Mouse (Mus musculus) liver, embryonic 12.5 days (tissue): ENCODE measurements around the gene Foxc1. TPM values are rescaled to one million over a fixed set of nuclear protein-coding genes. Genes with fewer than 3 reads are reported as not detected.

Source experiments
- ATAC-seq: fragments of 200-750 bp; cut with Nextera tagmentation; 2 replicates; pipeline ENCODE4 v1.8.0; 2017; ENCODE audit warnings: moderate number of reproducible peaks, mild to moderate bottlenecking, moderate library complexity
- H3K27ac ChIP-seq: fragments of 300-500 bp; sonication (generic); 2 replicates; pipeline ENCODE4 v1.5.1; 2016; ENCODE audit warnings: mild to moderate bottlenecking
- H3K27me3 ChIP-seq: fragments of 300-500 bp; sonication (generic); replicated peaks from 2 replicates; pipeline ENCODE4 v1.6.1; 2016; ENCODE audit warnings: mild to moderate bottlenecking, moderate library complexity
- H3K36me3 ChIP-seq: fragments of 300-500 bp; sonication (generic); 2 replicates; pipeline ENCODE4 v1.6.1; 2016; ENCODE audit warnings: mild to moderate bottlenecking, moderate library complexity
- H3K4me1 ChIP-seq: fragments of 300-500 bp; sonication (generic); 2 replicates; pipeline ENCODE4 v1.6.1; 2016
- H3K4me2 ChIP-seq: fragments of 300-500 bp; sonication (generic); 2 replicates; pipeline ENCODE4 v1.6.1; 2016; ENCODE audit warnings: mild to moderate bottlenecking, moderate library complexity
- H3K4me3 ChIP-seq: fragments of 300-500 bp; sonication (generic); 2 replicates; pipeline ENCODE4 v1.5.1; 2016; ENCODE audit warnings: mild to moderate bottlenecking, moderate library complexity
- H3K9ac ChIP-seq: fragments of 300-500 bp; sonication (generic); 2 replicates; pipeline ENCODE4 v1.6.1; 2016; ENCODE audit warnings: mild to moderate bottlenecking, moderate library complexity
- H3K9me3 ChIP-seq: fragments of 300-500 bp; sonication (generic); replicated peaks from 2 replicates; pipeline ENCODE4 v1.6.1; 2016; ENCODE audit warnings: mild to moderate bottlenecking, moderate library complexity
- WGBS: fragments of 180-500 bp; shearing (Covaris S2); methylation state at CpG from one replicate; pipeline ENCODE4 v1.1.7; 2016; ENCODE audit not compliant: insufficient replicate concordance; 5-methylcytosine and 5-hydroxymethylcytosine counted together
- polyA plus RNA-seq: library from polyadenylated mRNA; unstranded; fragments of >200 nt; fragmentation: Nextera tagmentation; extraction: Ambion mirVana; gene quantifications from 2 replicates; pipeline ENCODE4 v1.2.1, GENCODE M21; 2016

Foxc1 gene
- 0.25 and 0.28 TPM in 2 replicates for polyA plus RNA-seq

- WGBS, result under 1% methylated on average over 37 of the region's 40 CpGs
- Histone ChIP-seq H3K36me3 (no peaks in the 10 kb centered on the region), H3K9ac (peak within 1 kb of the TSS; percentile 39), H3K4me2 (peak within 1 kb of the TSS; percentile 74), H3K4me3 (peak within 1 kb of the TSS; percentile 58), H3K4me1 (peaks cover 29% of the 10 kb centered on the region), H3K9me3 (no peaks in the 10 kb centered on the region), H3K27me3 (peaks cover 95% of the 10 kb centered on the region), H3K27ac (peak within 1 kb of the TSS; percentile 45; the same call in 1 of the 2 replicates)
- ATAC-seq, result peak; percentile 68
Measured at GRCm38 (mm10) chr13:31806428-31806832, at the start of gene Foxc1. TSS of gene Foxc1 (plus strand) at chr13:31806633.

- Histone ChIP-seq H3K36me3 (no peaks in the 10 kb centered on the region), H3K9me3 (no peaks in the 10 kb centered on the region), H3K4me1 (no peaks in the 10 kb centered on the region), H3K4me2 (no peak overlapping the region), H3K9ac (no peak overlapping the region), H3K4me3 (no peak overlapping the region), H3K27ac (no peak overlapping the region), H3K27me3 (no peaks in the 10 kb centered on the region)
- 25% methylated on average over 4 of the region's 4 CpGs for WGBS
- ATAC-seq, result no peak
Measured at GRCm38 (mm10) chr13:31760411-31760810, 46.0 kb upstream of the Foxc1 start.

- WGBS, result 70% methylated on average over 4 of the region's 4 CpGs
- ATAC-seq, result no peak
- H3K36me3 ChIP-seq, result no peaks in the 10 kb centered on the region
- no peaks in the 10 kb centered on the region for H3K9me3 ChIP-seq
- no peak overlapping the region for H3K9ac ChIP-seq
- H3K27ac ChIP-seq, result no peak overlapping the region
- H3K4me1 ChIP-seq, result no peaks in the 10 kb centered on the region
- H3K27me3 ChIP-seq, result no peaks in the 10 kb centered on the region
- H3K4me3 ChIP-seq, result no peak overlapping the region
- H3K4me2 ChIP-seq, result no peak overlapping the region
Measured at GRCm38 (mm10) chr13:31761057-31761456, 45.4 kb upstream of the Foxc1 start.

- no peaks in the 10 kb centered on the region for H3K9me3 ChIP-seq
- H3K4me1 ChIP-seq, result no peaks in the 10 kb centered on the region
- H3K27ac ChIP-seq, result no peak overlapping the region
- H3K4me2 ChIP-seq, result no peak overlapping the region
- WGBS, result 69% methylated on average over 3 of the region's 3 CpGs
- no peak for ATAC-seq
- no peak overlapping the region for H3K9ac ChIP-seq
- H3K4me3 ChIP-seq, result no peak overlapping the region
- no peaks in the 10 kb centered on the region for H3K27me3 ChIP-seq
- H3K36me3 ChIP-seq, result no peaks in the 10 kb centered on the region
Measured at GRCm38 (mm10) chr13:31764419-31764818, 42.0 kb upstream of the Foxc1 start.

GRCm38 (mm10) chr13:31765564-31765963, 40.9 kb upstream of the Foxc1 start:
- Histone ChIP-seq H3K4me3 (no peak overlapping the region), H3K9me3 (no peaks in the 10 kb centered on the region), H3K9ac (no peak overlapping the region), H3K4me2 (no peak overlapping the region), H3K4me1 (no peaks in the 10 kb centered on the region), H3K27ac (no peak overlapping the region), H3K36me3 (no peaks in the 10 kb centered on the region), H3K27me3 (no peaks in the 10 kb centered on the region)
- ATAC-seq, result no peak
- 58% methylated on average over 2 of the region's 2 CpGs for WGBS

GRCm38 (mm10) chr13:31772882-31773281, 33.6 kb upstream of the Foxc1 start:
- WGBS, result 72% methylated on average over 5 of the region's 5 CpGs
- Histone ChIP-seq H3K4me1 (no peaks in the 10 kb centered on the region), H3K27ac (no peak overlapping the region), H3K36me3 (no peaks in the 10 kb centered on the region), H3K4me2 (no peak overlapping the region), H3K4me3 (no peak overlapping the region), H3K9me3 (no peaks in the 10 kb centered on the region), H3K27me3 (no peaks in the 10 kb centered on the region), H3K9ac (no peak overlapping the region)
- no peak for ATAC-seq

GRCm38 (mm10) chr13:31775762-31776161, 30.7 kb upstream of the Foxc1 start:
- H3K4me1 ChIP-seq, result no peaks in the 10 kb centered on the region
- H3K4me3 ChIP-seq, result no peak overlapping the region
- WGBS, result 58% methylated on average over 5 of the region's 5 CpGs
- no peaks in the 10 kb centered on the region for H3K36me3 ChIP-seq
- H3K27ac ChIP-seq, result no peak overlapping the region
- H3K9me3 ChIP-seq, result no peaks in the 10 kb centered on the region
- no peaks in the 10 kb centered on the region for H3K27me3 ChIP-seq
- no peak overlapping the region for H3K4me2 ChIP-seq
- no peak for ATAC-seq
- no peak overlapping the region for H3K9ac ChIP-seq

- Histone ChIP-seq H3K27me3 (no peaks in the 10 kb centered on the region), H3K9me3 (no peaks in the 10 kb centered on the region), H3K4me1 (no peaks in the 10 kb centered on the region), H3K4me2 (no peak overlapping the region; the same call in 1 of the 2 replicates), H3K27ac (no peak overlapping the region), H3K4me3 (no peak overlapping the region), H3K36me3 (no peaks in the 10 kb centered on the region), H3K9ac (no peak overlapping the region)
- 52% methylated on average over 17 of the region's 17 CpGs for WGBS
- peak; percentile 58 for ATAC-seq
Measured at GRCm38 (mm10) chr13:31779281-31779981, 27.0 kb upstream of the Foxc1 start.

GRCm38 (mm10) chr13:31780299-31780698, 26.1 kb upstream of the Foxc1 start:
- H3K4me1 ChIP-seq, result no peaks in the 10 kb centered on the region
- 61% methylated on average over 3 of the region's 3 CpGs for WGBS
- H3K4me2 ChIP-seq, result no peak overlapping the region
- no peaks in the 10 kb centered on the region for H3K27me3 ChIP-seq
- no peak for ATAC-seq
- H3K36me3 ChIP-seq, result no peaks in the 10 kb centered on the region
- no peak overlapping the region for H3K9ac ChIP-seq
- no peaks in the 10 kb centered on the region for H3K9me3 ChIP-seq
- no peak overlapping the region for H3K4me3 ChIP-seq
- no peak overlapping the region for H3K27ac ChIP-seq

- Histone ChIP-seq H3K27me3 (no peaks in the 10 kb centered on the region), H3K4me3 (no peak overlapping the region), H3K36me3 (no peaks in the 10 kb centered on the region), H3K27ac (no peak overlapping the region), H3K4me1 (no peaks in the 10 kb centered on the region), H3K9me3 (no peaks in the 10 kb centered on the region), H3K4me2 (no peak overlapping the region), H3K9ac (no peak overlapping the region)
- 70% methylated on average over 2 of the region's 2 CpGs for WGBS
- ATAC-seq, result no peak
Measured at GRCm38 (mm10) chr13:31782063-31782462, 24.4 kb upstream of the Foxc1 start.

- Histone ChIP-seq H3K36me3 (no peaks in the 10 kb centered on the region), H3K27ac (no peak overlapping the region), H3K9me3 (no peaks in the 10 kb centered on the region), H3K4me1 (no peaks in the 10 kb centered on the region), H3K9ac (no peak overlapping the region), H3K27me3 (no peaks in the 10 kb centered on the region), H3K4me3 (no peak overlapping the region), H3K4me2 (no peak overlapping the region)
- ATAC-seq, result no peak
- WGBS, result 70% methylated on average over 7 of the region's 7 CpGs
Measured at GRCm38 (mm10) chr13:31784757-31785156, 21.7 kb upstream of the Foxc1 start.

- Histone ChIP-seq H3K4me2 (0 out of 2 replicates have a peak overlapping the region, but pooled peaks have one; percentile 24), H3K36me3 (no peaks in the 10 kb centered on the region), H3K27ac (no peak overlapping the region), H3K4me3 (no peak overlapping the region), H3K9me3 (no peaks in the 10 kb centered on the region), H3K27me3 (peaks cover 37% of the 10 kb centered on the region), H3K4me1 (no peaks in the 10 kb centered on the region), H3K9ac (no peak overlapping the region)
- no peak for ATAC-seq
- 14% methylated on average over 17 of the region's 17 CpGs for WGBS
Measured at GRCm38 (mm10) chr13:31792480-31793132, 13.8 kb upstream of the Foxc1 start.
